Mouse (Mus musculus) cerebellum, postnatal 4 days (tissue): ENCODE data around the gene Qdpr.
A peak's percentile ranks its signal among the peaks of the same experiment; 100 is the strongest.

ENCODE experiments used
- DNase-seq, 2 experiments: peaks; one replicate each; pipeline ENCODE4 v3.0.0; 2022; ENCODE audit warnings: low spot score in 2 of 2, mixed read lengths in 1 of 2

Gene Qdpr

GRCm38 (mm10) chr5:45449831-45450716, at the start of gene Qdpr:
Qdpr (minus strand) TSS chr5:45450236.
- DNase-seq, result peak; percentile 64 to 91

- no peak for DNase-seq
Observed at GRCm38 (mm10) chr5:45497564-45497963, 47.5 kb upstream of the Qdpr start.

DNA sequence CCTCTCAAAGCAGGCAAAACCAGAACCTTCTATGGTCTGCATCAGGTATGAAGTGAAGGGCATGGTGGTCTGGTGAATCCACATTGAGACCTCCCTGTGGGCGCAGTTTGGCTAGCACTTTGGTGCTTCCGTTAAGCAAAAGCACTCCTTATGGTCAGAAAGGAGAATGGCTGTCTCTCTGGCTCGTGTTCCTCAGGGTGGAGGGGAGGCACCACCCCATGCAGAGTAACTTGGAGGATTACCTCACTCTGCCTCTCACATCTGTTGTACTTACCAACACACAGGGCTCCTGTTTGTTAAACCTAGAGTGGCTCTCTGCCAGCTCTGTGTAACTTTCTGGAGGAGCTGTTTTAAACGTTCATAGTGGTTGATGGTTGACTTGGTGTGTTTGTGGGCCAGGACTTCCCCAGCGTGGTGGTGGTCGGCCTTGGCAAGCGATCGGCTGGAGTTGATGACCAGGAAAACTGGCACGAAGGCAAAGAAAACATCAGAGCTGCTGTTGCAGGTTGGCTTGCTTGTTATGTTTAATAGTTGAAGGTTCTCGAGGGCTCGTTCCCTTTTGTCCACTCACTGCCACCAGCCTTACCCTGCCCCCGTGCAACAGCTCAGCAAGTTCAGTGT, 47.0 kb upstream of the Qdpr start:
- DNase-seq, result no peak

DNA sequence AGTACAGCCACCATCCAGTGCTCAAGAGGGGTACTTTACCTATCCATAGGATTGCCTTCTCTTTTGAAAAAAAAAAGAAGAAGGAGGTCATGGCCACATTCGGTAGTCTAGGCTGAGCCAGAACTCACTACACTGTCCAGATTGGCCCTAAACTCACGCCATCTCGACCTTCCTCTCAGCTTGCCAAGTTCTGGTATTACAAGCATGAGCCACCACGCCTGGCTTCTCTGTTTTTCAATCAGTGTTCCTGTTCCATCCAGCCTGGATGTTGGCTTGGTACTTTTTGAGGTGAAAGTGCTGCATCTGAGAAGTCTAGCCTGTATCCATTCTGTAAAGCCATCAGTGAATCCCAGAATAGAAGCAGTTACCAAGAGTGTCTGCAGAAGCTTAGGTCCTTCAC, 46.4 kb upstream of the Qdpr start:
- no peak for DNase-seq

- DNase-seq, result no peak
Observed at GRCm38 (mm10) chr5:45496042-45496441, 46.0 kb upstream of the Qdpr start.

- DNase-seq, result no peak
Observed at GRCm38 (mm10) chr5:45495429-45495975, 45.5 kb upstream of the Qdpr start.

- DNase-seq, result no peak
Observed at GRCm38 (mm10) chr5:45494093-45494755, 44.2 kb upstream of the Qdpr start.

DNA sequence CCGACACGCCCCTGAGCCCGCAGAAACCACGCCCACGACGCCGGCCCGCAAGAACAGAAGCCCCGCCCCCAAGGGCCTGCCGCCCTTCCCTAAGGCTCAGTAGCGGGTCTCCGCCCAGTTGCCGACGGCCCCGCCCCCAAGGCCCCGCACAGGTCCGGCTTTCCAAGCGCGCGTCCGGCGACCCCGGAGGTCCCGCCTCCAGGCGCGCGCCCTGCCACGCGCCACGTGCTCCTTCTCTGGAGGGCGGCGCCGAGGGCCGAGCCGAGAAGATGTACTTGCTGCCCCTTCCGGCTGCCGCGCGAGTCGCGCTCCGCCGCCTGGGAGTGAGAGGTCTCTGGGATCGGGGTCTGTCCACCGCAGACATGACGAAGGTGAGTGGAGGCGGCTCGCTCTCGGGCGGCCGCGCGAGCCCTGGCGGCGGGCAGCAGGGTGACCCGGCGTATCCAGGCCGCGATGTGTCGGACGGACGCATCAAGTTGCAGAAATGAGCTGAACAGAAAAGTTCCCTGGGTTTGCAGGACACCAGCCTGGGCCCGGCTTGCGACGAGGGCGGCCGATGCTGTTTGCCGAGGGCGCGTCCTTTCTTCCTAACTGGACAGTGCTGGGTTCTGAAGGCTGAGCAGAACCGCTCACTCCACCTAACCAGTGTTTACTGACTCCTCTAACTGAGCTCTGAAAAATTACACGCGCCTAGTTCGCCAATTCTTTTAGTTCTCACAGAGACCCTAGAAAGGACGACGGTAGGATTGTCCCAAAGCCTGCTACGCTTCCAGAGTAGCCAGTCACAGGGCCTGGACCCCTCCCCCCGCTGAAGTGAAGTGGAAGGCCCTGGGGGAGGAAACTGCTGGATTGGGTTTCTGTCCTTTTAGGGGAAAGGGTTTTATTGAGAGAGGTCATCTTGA, 43.4 kb upstream of the Qdpr start, which contains the start of gene Lap3:
TSS of gene Lap3 (plus strand) at position 184 of the 902 bp plus-strand sequence.
- DNase-seq, result peak; percentile 95 to 97

- no peak for DNase-seq
Observed at GRCm38 (mm10) chr5:45491776-45492175, 41.7 kb upstream of the Qdpr start.

GRCm38 (mm10) chr5:45483654-45484053, 33.6 kb upstream of the Qdpr start:
- DNase-seq, result no peak

- no peak for DNase-seq
Observed at GRCm38 (mm10) chr5:45482607-45483006, 32.6 kb upstream of the Qdpr start.

- no peak for DNase-seq
Observed at GRCm38 (mm10) chr5:45481125-45481524, 31.1 kb upstream of the Qdpr start.

- no peak for DNase-seq
Observed at GRCm38 (mm10) chr5:45480066-45480465, 30.0 kb upstream of the Qdpr start.

DNA sequence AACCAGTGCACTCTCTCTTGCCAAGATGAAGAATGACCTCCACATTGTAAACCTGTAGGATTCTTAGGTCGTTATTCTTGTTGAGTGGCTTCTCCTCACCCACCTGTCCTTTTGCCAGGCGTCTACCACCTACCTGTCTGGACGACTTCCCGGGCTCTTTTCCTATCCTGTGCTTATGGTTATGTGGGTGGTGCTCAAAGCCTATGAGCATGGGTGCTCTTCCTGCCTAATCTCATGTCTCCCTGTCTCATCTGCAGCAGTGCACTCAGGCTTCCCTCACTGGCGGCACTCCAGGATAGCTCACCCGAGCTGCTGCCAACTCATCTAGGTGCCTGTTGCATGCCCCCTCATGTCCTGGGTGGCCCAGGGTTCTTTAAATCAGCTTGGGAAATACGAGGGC, 27.6 kb upstream of the Qdpr start:
- no peak for DNase-seq

- no peak for DNase-seq
Observed at GRCm38 (mm10) chr5:45476288-45476687, 26.3 kb upstream of the Qdpr start.

DNA sequence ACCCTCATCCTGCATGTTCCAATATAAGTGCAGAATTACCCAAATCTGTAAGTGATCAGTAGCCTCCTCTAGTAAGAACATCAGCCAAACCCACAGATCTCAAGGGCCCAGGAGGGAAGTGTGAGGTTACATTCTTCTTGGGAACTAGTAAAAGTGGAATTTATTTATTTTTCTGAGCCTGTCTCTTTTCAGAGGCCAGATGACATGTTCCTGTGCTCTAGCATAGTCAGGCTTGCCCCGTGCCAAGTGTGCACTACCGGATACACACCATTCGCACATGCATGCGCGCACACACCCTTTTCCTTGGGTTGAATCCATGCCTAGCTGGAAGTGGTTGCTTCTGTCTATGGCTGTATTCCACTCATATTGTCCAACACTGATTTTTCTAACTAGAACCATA, 25.7 kb upstream of the Qdpr start:
- no peak for DNase-seq

GRCm38 (mm10) chr5:45474758-45475157, 24.7 kb upstream of the Qdpr start:
- DNase-seq, result no peak

DNA sequence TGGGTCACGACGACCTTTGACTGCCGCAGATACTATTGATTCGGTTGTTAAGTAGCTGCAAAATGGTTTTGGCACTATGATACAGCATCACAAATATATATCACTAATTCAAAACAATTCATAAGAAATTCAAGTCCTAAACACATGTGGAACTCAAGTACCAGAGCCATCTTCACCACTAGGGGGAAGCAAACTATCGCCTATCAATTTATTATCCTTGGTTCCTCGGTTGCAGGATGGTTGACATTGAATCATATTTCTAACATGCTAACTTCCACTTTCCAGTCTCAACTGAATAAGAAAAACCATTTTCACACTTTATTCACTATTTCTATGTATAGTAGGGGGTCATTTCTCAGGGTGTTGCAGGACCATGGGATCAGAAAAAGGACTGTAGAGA, 24.2 kb upstream of the Qdpr start:
- peak in 1 of 2 experiments; percentile 42 for DNase-seq

GRCm38 (mm10) chr5:45473521-45473920, 23.5 kb upstream of the Qdpr start:
- DNase-seq, result no peak

- no peak for DNase-seq
Observed at GRCm38 (mm10) chr5:45472880-45473450, 22.9 kb upstream of the Qdpr start.

- DNase-seq, result no peak
Observed at GRCm38 (mm10) chr5:45454456-45454855, 4.4 kb upstream of the Qdpr start.
